Mouse (Mus musculus) forebrain, postnatal 0 days (tissue): ENCODE measurements around the gene Crtac1. TPM values are rescaled to one million over a fixed set of nuclear protein-coding genes. Genes with fewer than 3 reads are reported as not detected.

Experiments used
- ATAC-seq: fragments of 200-750 bp; cut with Nextera tagmentation; 2 replicates; pipeline ENCODE4 v1.8.0; 2017; ENCODE audit warnings: mild to moderate bottlenecking, moderate library complexity
- DNase-seq: peaks from one replicate; pipeline ENCODE4 v3.0.0-alpha.2; 2015
- H3K27ac ChIP-seq: fragments of 300-500 bp; sonication (generic); 2 replicates; pipeline ENCODE4 v1.5.1; 2014; ENCODE audit warnings: low read depth, mild to moderate bottlenecking, antibody characterized with exemption, low read length, moderate library complexity, mixed read lengths
- H3K27me3 ChIP-seq: fragments of 300-500 bp; sonication (generic); 2 replicates; pipeline ENCODE4 v1.6.1; 2014; ENCODE audit warnings: mild to moderate bottlenecking, low read length, mixed read lengths; ENCODE audit not compliant: insufficient read depth
- H3K36me3 ChIP-seq: fragments of 300-500 bp; sonication (generic); 2 replicates; pipeline ENCODE4 v1.6.1; 2014; ENCODE audit warnings: mild to moderate bottlenecking, moderate library complexity; ENCODE audit not compliant: insufficient read depth
- H3K4me1 ChIP-seq: fragments of 300-500 bp; sonication (generic); 2 replicates; pipeline ENCODE4 v1.6.1; 2014; ENCODE audit warnings: antibody characterized with exemption; ENCODE audit not compliant: insufficient read depth
- H3K4me2 ChIP-seq: fragments of 300-500 bp; sonication (generic); 2 replicates; pipeline ENCODE4 v1.6.1; 2014; ENCODE audit warnings: low read depth, mild to moderate bottlenecking, moderate library complexity
- H3K4me3 ChIP-seq: fragments of 300-500 bp; sonication (generic); 2 replicates; pipeline ENCODE4 v1.5.1; 2014; ENCODE audit warnings: low read depth, low read length, mixed read lengths
- H3K9ac ChIP-seq: fragments of 300-500 bp; sonication (generic); 2 replicates; pipeline ENCODE4 v1.6.1; 2014; ENCODE audit warnings: mild to moderate bottlenecking
- H3K9me3 ChIP-seq: fragments of 300-500 bp; sonication (generic); 2 replicates; pipeline ENCODE4 v1.6.1; 2016; ENCODE audit warnings: low read length
- CTCF ChIP-seq: sonication (generic); IDR thresholded peaks from 2 replicates; pipeline ENCODE4 v1.5.1; 2016; ENCODE audit warnings: antibody characterized with exemption, control low read depth, low read depth
- WGBS: fragments of 180-500 bp; shearing (Covaris S2); extraction: QIAGEN DNeasy Blood & Tissue Kit; methylation state at CpG from one replicate; pipeline ENCODE4 v1.1.7; 2014; 5-methylcytosine and 5-hydroxymethylcytosine counted together
- polyA plus RNA-seq: library from polyadenylated mRNA; unstranded; fragments of >200 nt; fragmentation: Nextera tagmentation; extraction: Ambion mirVana; gene quantifications from 2 replicates; pipeline ENCODE4 v1.2.1, GENCODE M21; 2015
- total RNA-seq: library from RNA; depleted of rRNA; stranded (reverse); fragments of >200 nt; gene quantifications from 2 replicates; pipeline ENCODE4 v1.2.3, GENCODE M21; 2014

Crtac1 gene
- total and polyA plus RNA-seq, 2 experiments from 2014 or later: 16.6 to 49.9 TPM

DNA sequence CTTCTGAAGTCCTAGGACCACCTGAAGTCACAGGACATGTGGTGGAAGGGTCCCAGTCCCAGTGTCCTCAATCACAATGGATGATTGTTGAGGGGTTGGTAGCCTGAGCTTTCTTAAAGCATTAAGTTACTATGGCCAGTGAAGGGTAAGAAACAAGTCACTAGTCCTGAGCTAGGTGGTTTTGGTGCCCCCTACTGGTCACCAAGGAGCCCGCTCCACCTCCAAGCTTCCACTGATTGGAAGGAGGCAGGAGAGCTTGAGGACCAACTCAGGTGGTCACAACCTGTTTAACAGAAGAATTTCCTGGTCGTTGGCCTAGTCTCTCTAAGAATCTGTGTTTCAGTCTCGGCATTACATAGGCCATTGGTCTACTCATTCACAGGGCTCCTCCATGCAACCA lies 2.2 kb downstream of the Crtac1 start:
- H3K27me3 ChIP-seq: no peaks in the 10 kb centered on the region; the same call in 1 of the 2 replicates
- DNase-seq (peak; percentile 69), ATAC-seq (no peak)
- H3K9ac ChIP-seq: no peak overlapping the region
- H3K4me2 ChIP-seq: no peak overlapping the region
- no peaks in the 10 kb centered on the region for H3K9me3 ChIP-seq
- H3K4me3 ChIP-seq: no peak overlapping the region
- H3K36me3 ChIP-seq: no peaks in the 10 kb centered on the region
- TF ChIP-seq CTCF: peak; percentile 75
- 13% methylated on average over 3 of the region's 3 CpGs for WGBS
- no peak overlapping the region for H3K27ac ChIP-seq
- H3K4me1 ChIP-seq: no peaks in the 10 kb centered on the region; the same call in 1 of the 2 replicates

DNA sequence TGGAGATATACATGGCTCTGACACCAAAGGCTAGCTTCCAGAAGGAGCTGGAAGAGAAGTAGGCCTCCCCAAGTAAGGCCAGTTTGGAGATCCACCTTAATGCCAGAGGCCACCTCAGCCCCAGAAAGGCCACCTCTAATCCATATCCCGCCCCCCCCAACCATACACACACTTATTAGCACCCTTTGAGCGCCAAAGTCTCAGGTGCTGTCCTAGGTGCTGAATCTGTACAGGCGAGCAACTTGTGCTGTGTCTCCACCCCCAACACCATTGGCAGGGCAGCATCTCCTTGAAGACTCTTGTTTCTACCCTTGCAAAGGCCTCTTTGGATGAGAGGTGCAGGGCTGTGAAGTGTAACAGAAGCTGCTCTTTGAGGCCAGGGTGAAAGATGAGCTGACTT lies 6.4 kb downstream of the Crtac1 start:
- WGBS: 28% methylated on average over 3 of the region's 3 CpGs
- Histone ChIP-seq H3K27ac (no peak overlapping the region), H3K36me3 (no peaks in the 10 kb centered on the region), H3K4me1 (no peaks in the 10 kb centered on the region), H3K4me3 (no peak overlapping the region), H3K27me3 (no peaks in the 10 kb centered on the region), H3K9ac (no peak overlapping the region), H3K9me3 (no peaks in the 10 kb centered on the region), H3K4me2 (no peak overlapping the region)
- no peak for DNase-seq
- no peak for TF ChIP-seq CTCF
- ATAC-seq: no peak

- Histone ChIP-seq H3K9me3 (no peaks in the 10 kb centered on the region), H3K4me3 (no peak overlapping the region), H3K4me1 (no peaks in the 10 kb centered on the region), H3K27ac (no peak overlapping the region), H3K9ac (no peak overlapping the region), H3K4me2 (no peak overlapping the region), H3K27me3 (no peaks in the 10 kb centered on the region), H3K36me3 (no peaks in the 10 kb centered on the region)
- WGBS: 60% methylated on average over 8 of the region's 8 CpGs
- ATAC-seq (no peak), DNase-seq (no peak)
- no peak for TF ChIP-seq CTCF
These were observed 16.5 kb downstream of the Crtac1 start for GRCm38 (mm10) chr19:42415042-42415441.

- Histone ChIP-seq H3K27me3 (no peaks in the 10 kb centered on the region), H3K36me3 (no peaks in the 10 kb centered on the region), H3K9ac (no peak overlapping the region), H3K4me3 (no peak overlapping the region), H3K27ac (no peak overlapping the region), H3K9me3 (no peaks in the 10 kb centered on the region), H3K4me2 (no peak overlapping the region), H3K4me1 (0 out of 2 replicates have a peak, but pooled peaks cover 5% of the 10 kb centered on the region)
- ATAC-seq (no peak), DNase-seq (no peak)
- 38% methylated on average over 5 of the region's 5 CpGs for WGBS
- TF ChIP-seq CTCF: no peak
These were observed 21.7 kb downstream of the Crtac1 start for GRCm38 (mm10) chr19:42409856-42410255.

GRCm38 (mm10) chr19:42409226-42409625 lies 22.4 kb downstream of the Crtac1 start:
- Histone ChIP-seq H3K4me1 (0 out of 2 replicates have a peak, but pooled peaks cover 5% of the 10 kb centered on the region), H3K9ac (peak overlapping the region; percentile 14; the same call in 1 of the 2 replicates), H3K36me3 (no peaks in the 10 kb centered on the region), H3K4me2 (peak overlapping the region; percentile 38), H3K4me3 (no peak overlapping the region), H3K27me3 (no peaks in the 10 kb centered on the region), H3K9me3 (no peaks in the 10 kb centered on the region), H3K27ac (no peak overlapping the region)
- DNase-seq (no peak), ATAC-seq (peak; percentile 68)
- no peak for TF ChIP-seq CTCF
- WGBS: 7% methylated on average over 19 of the region's 19 CpGs

DNA sequence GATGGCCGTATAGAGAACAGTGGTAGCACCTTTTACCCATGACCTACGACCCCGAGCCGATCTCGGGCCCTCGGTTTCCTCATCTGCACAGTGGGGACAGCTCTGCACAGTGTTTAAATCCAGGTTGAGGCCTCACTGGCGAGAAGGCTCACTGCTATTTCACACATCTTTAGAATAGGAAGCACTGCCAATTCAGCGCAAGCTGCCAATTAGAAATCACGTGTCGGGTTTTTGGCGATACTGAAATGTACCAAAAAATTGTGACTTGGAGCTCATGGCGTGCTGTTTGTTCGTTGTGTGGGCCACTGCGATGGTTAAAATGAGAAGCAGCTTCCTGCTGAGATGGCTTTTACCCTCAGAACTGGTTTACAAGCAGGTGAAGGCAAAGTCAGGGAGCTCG lies 27.2 kb downstream of the Crtac1 start:
- Histone ChIP-seq H3K9me3 (no peaks in the 10 kb centered on the region), H3K27me3 (no peaks in the 10 kb centered on the region), H3K4me2 (no peak overlapping the region), H3K4me1 (0 out of 2 replicates have a peak, but pooled peaks cover 5% of the 10 kb centered on the region), H3K9ac (no peak overlapping the region), H3K4me3 (no peak overlapping the region), H3K36me3 (no peaks in the 10 kb centered on the region), H3K27ac (no peak overlapping the region)
- 73% methylated on average over 15 of the region's 15 CpGs for WGBS
- no peak for TF ChIP-seq CTCF
- DNase-seq (no peak), ATAC-seq (no peak)

GRCm38 (mm10) chr19:42399974-42400373 lies 31.6 kb downstream of the Crtac1 start:
- Histone ChIP-seq H3K36me3 (no peaks in the 10 kb centered on the region), H3K4me3 (no peak overlapping the region), H3K27ac (no peak overlapping the region), H3K4me1 (no peaks in the 10 kb centered on the region), H3K4me2 (no peak overlapping the region), H3K9me3 (no peaks in the 10 kb centered on the region), H3K27me3 (no peaks in the 10 kb centered on the region), H3K9ac (no peak overlapping the region)
- TF ChIP-seq CTCF: no peak
- ATAC-seq (no peak), DNase-seq (no peak)
- 58% methylated on average over 3 of the region's 3 CpGs for WGBS
